Mouse (Mus musculus) lung, postnatal 25 days (tissue): Measurements from ENCODE around the gene Ell.

Source experiments
- DNase-seq: peaks from one replicate; pipeline ENCODE4 v3.0.0; 2022; ENCODE audit warnings: low spot score

The Ell gene

DNA sequence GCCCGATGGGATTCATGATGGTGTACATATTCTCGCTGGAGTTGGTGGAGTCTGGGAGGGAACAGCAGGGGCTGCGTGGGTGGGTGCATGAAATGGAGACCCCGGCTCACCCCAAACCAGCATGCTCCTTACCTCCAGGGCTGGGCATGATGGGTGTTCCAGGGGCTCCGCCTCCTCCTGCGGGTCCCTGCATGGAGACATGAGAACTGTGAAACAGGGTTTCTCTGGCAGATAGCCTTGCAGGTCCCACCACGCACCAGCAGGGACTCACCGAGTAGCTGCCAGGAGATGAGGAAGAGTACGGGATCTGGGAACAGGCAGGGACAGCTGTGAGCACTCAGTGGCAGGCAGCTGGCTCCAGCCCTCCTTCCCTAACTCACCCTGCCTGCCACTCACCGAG is 59.5 kb downstream of the Ell start:
- DNase-seq = no peak

GRCm38 (mm10) chr8:70599507-70600290 is 60.4 kb downstream of the Ell start:
- no peak for DNase-seq

GRCm38 (mm10) chr8:70600473-70601270 is 61.4 kb downstream of the Ell start:
- DNase-seq = no peak

- DNase-seq = peak; percentile 82
Observed at GRCm38 (mm10) chr8:70601271-70601649, 62.0 kb downstream of the Ell start.

DNA sequence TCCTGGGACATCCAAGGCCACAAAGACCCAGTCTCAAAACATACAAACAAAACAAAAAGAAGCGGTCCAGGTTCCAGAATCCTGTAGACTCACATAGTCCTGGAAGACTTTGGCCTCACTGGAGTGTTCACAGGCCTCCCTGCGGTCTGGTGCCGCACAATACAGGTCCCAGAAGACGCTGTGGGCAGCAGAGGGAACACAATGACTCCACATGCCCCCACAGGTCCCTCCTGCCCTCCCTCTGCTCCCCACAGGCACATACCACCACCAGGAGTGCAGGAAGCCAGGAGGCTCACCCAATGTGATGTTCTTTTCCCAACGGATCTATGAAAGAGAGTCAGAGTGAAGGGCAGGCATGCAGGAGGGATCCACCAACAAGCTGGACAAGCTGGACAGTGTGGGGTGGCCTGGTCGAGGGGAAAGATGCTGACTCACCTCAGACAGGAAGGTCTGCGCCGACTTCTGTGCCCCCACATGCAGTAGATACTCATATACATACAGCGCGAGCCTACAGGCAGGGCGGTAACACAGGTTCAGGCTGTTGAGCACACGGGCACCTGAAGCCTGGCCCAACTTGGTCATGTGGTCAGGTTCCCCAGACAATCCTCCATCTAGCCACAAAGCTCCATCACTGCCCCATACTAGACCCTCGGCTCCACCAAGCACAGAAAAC is 63.0 kb downstream of the Ell start:
- no peak for DNase-seq

DNA sequence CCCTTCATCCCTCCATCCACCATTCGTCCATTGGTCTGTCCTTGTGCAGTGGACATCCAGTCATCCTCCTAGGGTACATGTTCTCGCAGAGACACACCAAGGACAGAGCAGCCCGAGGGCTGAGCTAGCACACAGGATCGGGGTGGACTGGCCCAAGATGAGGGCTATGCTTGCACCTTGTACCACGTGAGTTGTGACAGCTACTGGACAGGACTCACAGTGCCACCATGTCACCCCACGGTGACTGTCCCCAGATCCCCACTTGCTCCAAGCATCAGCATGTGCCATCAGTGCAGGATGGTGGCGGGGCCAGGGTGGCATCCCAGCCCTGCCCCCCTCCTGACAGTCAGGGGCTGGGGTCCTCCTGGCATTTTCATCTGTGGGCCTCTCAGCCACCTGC is 65.3 kb downstream of the Ell start:
- no peak for DNase-seq

DNA sequence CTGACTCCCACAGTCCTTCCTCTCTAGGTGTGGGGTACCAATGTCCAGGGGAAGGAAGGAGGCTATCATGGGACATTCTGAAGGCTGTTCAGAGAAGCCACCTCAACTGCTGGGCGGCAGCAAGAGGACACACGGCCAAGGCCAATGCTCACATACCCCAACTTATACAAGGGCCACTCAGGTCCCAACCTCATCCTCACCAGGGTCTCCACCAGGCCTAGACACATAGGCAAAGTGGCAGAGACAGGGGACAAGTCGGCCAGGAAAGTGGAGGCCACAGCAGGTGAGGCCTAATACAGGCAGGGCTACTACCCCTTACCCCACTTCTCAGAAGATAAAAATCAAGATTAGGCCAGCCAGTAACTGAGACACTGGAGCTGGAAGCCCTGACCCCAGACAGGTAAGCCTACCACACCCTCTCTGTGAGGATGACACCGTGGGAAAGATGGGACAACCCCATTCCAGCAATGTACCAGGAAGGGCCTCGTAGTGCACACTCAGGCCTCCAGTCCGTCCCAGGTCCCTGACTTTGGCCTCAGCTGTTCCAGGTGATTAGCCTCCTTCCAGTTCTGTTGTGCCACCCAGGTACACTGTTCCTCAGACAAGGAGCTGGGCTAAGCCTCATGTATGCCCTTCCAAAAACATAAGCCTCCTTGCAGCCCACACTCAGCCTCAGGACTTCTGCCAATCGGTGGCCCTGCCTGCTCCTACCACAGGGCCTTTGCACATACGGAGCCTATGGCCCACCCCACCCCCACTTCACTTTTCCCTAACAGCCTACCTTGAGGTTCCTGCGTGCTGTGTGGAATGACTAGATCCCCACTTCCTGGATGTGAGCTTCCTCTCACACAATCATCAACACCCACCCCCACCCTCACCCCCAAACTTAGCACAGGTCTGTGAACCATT is 66.9 kb downstream of the Ell start:
- DNase-seq = no peak

DNA sequence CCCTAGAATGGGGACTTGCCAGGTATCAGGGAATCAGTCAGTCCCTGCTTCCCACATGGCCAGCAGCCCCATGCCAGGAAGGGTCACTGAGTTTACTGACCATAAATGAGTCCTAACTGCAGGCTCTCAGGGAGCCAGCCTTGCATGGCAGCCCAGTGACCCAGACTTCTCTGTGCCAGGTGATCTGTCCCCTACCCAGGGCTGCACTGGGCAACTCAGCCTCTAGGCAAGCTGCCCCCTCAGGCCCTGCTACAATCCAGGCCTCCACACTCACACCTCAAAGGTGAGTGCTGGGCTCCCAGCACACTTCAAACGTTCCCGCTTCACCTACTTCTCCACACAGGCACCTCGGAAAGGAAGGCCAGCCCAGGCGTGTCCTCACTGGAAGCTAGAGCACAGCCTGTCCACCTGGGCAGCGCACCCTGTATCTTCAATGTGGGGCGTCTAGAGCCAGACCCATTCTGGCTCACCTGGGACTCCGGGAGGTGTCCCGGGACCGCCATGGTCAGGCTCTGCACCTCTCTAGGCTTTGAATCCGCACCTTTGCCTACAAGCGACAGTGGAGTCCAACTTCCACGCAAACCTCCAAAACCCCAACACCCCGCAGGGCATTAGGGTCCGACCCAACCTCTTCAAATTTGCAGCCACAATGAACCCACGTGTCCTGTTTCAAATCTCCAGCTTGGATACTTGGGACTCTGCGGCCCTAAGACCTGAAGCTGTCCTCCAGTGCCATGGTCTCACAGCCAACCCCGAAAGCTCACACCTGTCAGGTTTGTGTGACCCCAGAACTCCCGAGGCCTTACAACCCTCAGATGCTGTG is 67.7 kb downstream of the Ell start:
- DNase-seq = no peak

- DNase-seq = no peak
Observed at GRCm38 (mm10) chr8:70607603-70607897, 68.3 kb downstream of the Ell start.

DNA sequence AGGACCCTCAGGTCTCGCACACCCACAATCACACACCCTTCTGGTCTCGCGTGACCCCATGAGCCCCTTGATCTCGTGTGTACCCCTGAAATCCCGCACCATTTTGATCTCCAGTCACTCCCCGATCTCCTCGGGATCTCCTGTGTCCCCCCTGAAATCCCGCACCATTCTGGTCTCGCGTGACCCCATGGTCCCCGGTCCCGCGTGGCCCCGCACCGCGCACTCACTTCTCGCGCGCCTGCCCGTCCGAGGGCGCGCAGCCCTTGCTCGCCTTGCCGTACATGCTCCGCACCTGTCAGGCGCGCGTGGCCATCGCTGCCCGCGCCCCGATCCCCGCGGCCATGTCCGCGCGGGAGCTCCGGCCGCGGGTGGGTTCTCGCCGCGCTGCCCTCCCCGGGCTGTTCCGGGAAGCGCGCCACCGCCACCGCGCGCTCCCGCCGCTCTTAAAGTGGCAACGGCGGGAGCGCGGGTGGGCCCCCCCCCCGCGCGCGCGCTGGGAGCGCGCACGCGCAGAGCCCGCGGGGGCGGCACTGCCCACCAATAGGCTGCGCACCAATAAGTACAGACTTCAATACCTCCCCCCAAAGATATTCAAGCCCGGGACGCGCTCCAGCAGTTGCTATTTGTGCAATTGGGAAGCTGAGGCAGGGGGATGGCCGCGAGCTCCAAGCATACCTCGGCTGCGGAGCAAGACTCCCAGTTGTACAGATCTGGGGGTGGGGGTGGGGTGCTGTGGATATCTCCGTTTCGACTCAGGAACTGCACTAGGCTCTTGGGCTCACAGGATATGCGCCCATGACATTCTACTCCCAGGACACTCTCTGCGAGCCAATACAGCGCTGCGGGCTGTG is 68.9 kb downstream of the Ell start:
- DNase-seq = no peak

- no peak for DNase-seq
Observed at GRCm38 (mm10) chr8:70608749-70609367, 69.6 kb downstream of the Ell start, which contains the start of gene Ssbp4. Gene Ssbp4 (minus strand): TSS chr8:70608872.

GRCm38 (mm10) chr8:70609368-70609848 is 70.2 kb downstream of the Ell start:
- peak; percentile 93 for DNase-seq

DNA sequence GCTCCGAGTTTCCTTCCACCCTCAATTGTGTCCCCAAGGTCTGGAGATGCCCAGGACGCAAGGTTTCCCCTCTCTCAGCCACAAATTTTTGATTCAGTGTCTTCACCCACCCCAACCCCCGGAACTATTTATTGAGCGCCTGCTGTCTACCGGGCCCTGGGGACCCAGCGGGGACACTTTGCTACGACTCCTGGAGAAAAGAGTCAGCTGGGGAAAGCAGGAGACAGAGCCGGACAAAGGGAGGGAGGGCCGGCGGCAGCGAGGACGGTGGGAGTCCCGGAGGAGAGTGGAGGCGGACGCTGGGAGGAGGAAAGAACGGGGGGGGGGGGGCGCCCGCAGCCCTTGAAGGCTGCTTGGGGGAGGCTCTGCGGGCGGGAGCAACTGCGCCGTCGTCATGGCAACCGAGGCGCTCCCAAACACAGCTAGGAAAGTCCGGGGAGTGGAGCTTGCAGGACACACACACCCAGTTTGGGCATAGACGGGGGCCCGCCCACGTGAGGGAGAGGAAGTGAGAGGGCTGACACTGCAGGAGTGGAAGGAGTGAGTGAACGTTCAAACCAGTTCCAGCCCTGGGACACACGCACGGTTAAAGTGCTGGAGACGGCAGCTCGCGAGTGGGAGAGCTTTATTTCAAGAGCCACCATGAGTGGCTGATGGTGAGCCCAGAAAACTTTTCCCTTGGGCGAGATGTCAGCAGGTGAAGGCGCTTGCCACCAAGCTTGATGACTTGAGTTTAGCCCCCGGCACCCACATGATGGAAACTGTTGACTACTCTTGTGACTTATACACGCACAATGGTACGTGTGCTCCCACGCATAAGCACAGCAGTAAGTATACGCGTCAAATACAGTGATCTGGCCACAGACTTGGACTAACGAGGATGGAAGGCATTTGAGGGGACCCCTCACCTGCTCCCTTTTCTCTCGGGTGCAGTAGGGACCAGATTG is 70.9 kb downstream of the Ell start:
- DNase-seq = peak; percentile 97

DNA sequence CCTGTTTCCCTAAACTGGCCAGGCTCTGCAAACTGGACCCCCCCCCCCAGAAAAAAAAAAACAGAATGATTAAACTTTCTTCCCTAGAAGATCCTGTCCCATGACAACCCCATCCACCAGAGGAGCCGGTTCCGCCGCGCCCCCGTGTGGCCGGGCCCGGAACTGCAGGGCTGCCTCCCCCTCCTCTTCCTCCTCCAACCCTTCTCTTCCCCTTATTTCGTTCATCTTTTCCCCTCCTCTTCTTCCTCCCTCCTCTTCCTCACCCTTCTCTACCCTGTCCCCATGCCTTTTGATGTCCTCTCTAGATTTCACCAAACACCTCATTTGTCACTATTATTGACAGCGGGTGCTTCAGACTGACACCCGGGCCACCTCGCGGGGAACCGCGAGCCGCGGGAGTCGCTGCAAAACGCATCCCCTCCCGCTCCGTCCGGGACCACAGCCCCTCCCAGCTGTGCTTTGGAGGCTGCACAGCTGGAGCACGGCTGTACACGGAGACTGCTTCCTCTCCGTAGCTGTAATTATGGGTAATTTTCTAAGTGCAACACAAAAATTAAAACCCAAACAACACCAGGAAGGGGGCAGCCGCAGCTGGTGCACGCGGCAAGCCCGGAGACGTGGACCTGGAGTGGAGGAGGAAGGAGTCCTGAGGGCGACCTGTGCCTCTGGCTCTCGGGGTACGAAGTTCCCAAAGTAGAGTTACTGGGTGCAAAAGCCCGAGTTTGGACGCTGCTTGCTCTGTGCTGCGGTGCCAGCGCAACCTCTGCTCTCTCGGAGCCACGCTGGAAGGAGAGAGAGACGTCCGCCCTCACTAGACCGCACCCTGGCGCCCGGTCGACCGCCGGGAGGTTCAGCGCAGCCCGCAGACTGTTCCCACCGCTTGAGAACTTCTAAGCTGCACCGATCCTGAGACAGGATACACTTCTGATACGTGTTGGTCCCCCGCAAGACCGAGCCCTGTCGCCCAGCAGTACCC is 71.8 kb downstream of the Ell start:
- peak; percentile 83 for DNase-seq

DNA sequence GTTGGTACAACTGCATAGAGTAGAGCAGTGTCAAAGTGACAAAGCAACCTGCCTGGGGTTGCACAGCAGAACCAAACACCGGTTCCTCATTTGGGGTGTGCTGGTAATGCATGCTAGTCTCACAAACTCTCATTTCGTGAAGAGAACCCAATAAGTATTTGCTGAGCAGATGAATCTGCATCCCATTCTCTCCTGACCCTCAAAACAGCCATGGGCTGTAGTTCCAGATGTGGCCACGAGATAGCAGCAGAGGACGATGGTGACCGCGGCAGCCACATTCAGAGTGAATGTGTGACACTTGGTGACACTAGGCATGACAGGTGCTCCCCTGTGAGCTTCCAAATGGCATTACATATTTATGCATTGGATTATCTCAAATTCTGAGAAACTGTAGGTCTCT is 72.6 kb downstream of the Ell start:
- peak; percentile 91 for DNase-seq

DNA sequence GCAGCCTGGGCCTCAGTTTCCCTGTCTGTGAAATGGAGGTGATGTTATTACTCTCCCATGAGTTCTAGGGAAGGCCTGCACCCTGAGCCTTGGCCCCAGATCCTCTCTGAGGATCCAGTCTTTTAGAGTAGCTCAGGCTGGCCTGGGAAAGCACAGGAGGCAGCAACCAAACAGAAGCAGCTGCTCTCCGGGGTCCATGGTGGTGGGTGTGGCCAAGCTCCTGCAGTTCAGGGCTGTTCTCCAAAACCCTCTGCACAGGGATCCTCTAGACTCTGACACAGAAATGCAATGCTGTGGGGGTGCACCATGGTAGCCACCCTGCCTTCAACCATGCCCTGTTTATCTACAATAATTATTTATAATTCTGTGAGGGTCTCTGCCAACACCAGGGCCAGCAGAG is 74.5 kb downstream of the Ell start:
- no peak for DNase-seq

DNA sequence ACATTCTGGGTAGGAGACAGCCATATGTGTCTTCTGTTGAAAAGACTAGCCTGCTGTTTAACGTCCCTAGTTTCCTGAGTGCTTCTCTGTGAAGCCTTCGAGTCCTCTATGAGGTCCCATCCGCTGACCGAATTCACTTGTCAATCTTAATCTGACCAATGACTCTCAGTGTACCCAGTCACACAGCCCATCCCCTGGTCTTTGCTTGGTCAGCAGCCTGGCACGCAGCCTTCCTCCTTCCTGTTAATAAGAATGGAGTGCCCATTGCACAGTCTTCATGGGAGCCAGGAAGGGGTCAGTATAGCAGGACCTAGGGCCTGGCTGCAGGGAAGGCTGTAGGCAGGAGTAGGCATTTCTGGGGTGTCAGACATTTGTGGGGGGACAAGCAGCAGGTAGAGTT is 75.2 kb downstream of the Ell start:
- DNase-seq = peak; percentile 45
